Mouse (Mus musculus) myocyte (in vitro differentiated cells): ENCODE results near the gene Zfp207. TPM values are rescaled to one million over a fixed set of nuclear protein-coding genes. Genes with fewer than 3 reads are reported as not detected.

ENCODE experiments used
- H3K27me3 ChIP-seq: one replicate; pipeline ENCODE4 v1.6.1; 2011; ENCODE audit not compliant: control insufficient read depth, insufficient read depth, insufficient read length
- H3K36me3 ChIP-seq: one replicate; pipeline ENCODE4 v1.6.1; 2011; ENCODE audit not compliant: control insufficient read depth, insufficient read depth
- H3K4me2 ChIP-seq: one replicate; pipeline ENCODE4 v1.6.1; 2011; ENCODE audit warnings: low read depth, control low read depth
- H3K4me3 ChIP-seq: one replicate; pipeline ENCODE4 v1.5.1; 2011; ENCODE audit warnings: mild to moderate bottlenecking, control low read depth, moderate library complexity
- H3K79me2 ChIP-seq: one replicate; pipeline ENCODE4 v1.6.1; 2011; ENCODE audit not compliant: control insufficient read depth, insufficient read depth
- H3ac ChIP-seq: one replicate; pipeline ENCODE4 v1.6.1; 2011; ENCODE audit not compliant: control insufficient read depth, insufficient read length
- CEBPB ChIP-seq: IDR thresholded peaks from 2 replicates; pipeline ENCODE4 v1.6.1; 2011; ENCODE audit warnings: mild to moderate bottlenecking, moderate library complexity; ENCODE audit not compliant: poor library complexity, insufficient read depth, severe bottlenecking
- E2F4 ChIP-seq: IDR thresholded peaks from one replicate; pipeline ENCODE4 v1.6.1; 2011; ENCODE audit warnings: mild to moderate bottlenecking, control low read depth, moderate library complexity; ENCODE audit not compliant: insufficient read depth
- MAX ChIP-seq: IDR thresholded peaks from one replicate; pipeline ENCODE4 v1.6.1; 2011; ENCODE audit warnings: low read depth, mild to moderate bottlenecking, control low read depth
- MYOD1 ChIP-seq, 3 experiments: IDR thresholded peaks; one replicate each; pipeline ENCODE4 v1.6.1; 2011; ENCODE audit warnings: control low read depth in 2 of 3, low read depth in 2 of 3, mild to moderate bottlenecking in 2 of 3, moderate library complexity in 1 of 3; ENCODE audit not compliant: insufficient read length in 2 of 3, control insufficient read depth in 1 of 3
- MYOG ChIP-seq, 3 experiments: IDR thresholded peaks; one replicate each; pipeline ENCODE4 v1.6.1; 2011; ENCODE audit warnings: control low read depth in 2 of 3, low read depth in 2 of 3, mild to moderate bottlenecking in 2 of 3; ENCODE audit not compliant: insufficient read length in 2 of 3, control insufficient read depth in 1 of 3, insufficient read depth in 1 of 3
- POLR2A ChIP-seq: IDR thresholded peaks from one replicate; pipeline ENCODE4 v1.6.1; 2011; ENCODE audit warnings: low read depth, mild to moderate bottlenecking, control low read depth, moderate library complexity; ENCODE audit not compliant: insufficient read length
- POLR2AphosphoS2 ChIP-seq: IDR thresholded peaks from one replicate; pipeline ENCODE4 v1.6.1; 2011; ENCODE audit warnings: low read depth, control low read depth; ENCODE audit not compliant: insufficient read length
- REST ChIP-seq: IDR thresholded peaks from one replicate; pipeline ENCODE4 v1.6.1; 2011; ENCODE audit warnings: mild to moderate bottlenecking, control low read depth, moderate library complexity; ENCODE audit not compliant: insufficient read depth, insufficient read length
- SRF ChIP-seq: IDR thresholded peaks from one replicate; pipeline ENCODE4 v1.6.1; 2011; ENCODE audit warnings: low read depth; ENCODE audit not compliant: control insufficient read depth, insufficient read length
- TCF12 ChIP-seq: IDR thresholded peaks from one replicate; pipeline ENCODE4 v1.6.1; 2011; ENCODE audit warnings: mild to moderate bottlenecking, control low read depth; ENCODE audit not compliant: poor library complexity, insufficient read depth, severe bottlenecking
- TCF3 ChIP-seq: IDR thresholded peaks from one replicate; pipeline ENCODE4 v1.6.1; 2011; ENCODE audit warnings: low read depth, control low read depth; ENCODE audit not compliant: insufficient read length
- USF1 ChIP-seq: IDR thresholded peaks from one replicate; pipeline ENCODE4 v1.6.1; 2011; ENCODE audit warnings: low read depth, mild to moderate bottlenecking, control low read depth, moderate library complexity
- polyA plus RNA-seq: library from polyadenylated mRNA; unstranded; fragments of >200 nt; fragmentation: generic; extraction: Trizol; gene quantifications from one replicate; pipeline ENCODE4 v1.2.1, GENCODE M21; 2012; ENCODE audit warnings: missing spikeins

Gene Zfp207
- polyA plus RNA-seq, result 65.6 TPM

DNA sequence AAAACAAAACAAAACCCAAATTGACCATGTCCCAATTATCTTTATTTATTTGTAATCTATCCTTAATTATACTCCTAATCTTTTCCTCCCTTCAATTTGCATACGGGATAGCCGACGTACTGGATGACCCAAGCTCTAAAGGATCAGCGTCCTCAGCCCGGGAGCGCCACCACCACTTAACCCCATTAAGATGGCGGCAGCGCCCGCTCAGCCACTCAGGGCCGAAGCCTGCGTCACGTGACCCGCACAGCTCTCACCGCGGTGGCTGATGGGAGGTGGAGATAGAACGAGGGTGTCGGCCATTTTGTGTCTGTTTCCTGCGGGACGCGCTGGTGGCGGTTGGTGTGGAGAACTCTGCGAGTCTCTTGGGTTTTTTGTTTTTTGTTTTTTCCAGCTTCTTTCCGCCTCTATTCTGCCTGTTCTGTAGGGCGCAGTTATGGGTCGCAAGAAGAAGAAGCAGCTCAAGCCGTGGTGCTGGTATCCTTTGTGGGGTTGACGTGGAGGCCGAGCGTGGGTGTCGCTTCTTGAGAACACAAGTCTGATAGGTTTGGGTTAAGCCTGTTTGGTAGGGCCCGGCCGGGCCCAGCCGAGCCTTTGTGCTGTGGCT is at the start of gene Zfp207:
Zfp207 (plus strand) TSS at position 261 of the 607 bp plus-strand sequence.
- Histone ChIP-seq H3K4me3 (peak within 1 kb of the TSS; percentile 99), H3K27me3 (no peaks in the 10 kb centered on the region), H3K4me2 (peak within 1 kb of the TSS; percentile 96), H3K79me2 (peaks cover 51% of the 10 kb centered on the region), H3K36me3 (peaks cover 29% of the 10 kb centered on the region), H3ac (peak within 1 kb of the TSS; percentile 75)
- TF ChIP-seq TCF3, result no peak
- TF ChIP-seq MAX, result no peak
- TF ChIP-seq USF1, result peak; percentile 100
- TF ChIP-seq POLR2A, result peak; percentile 93
- no peak for TF ChIP-seq CEBPB
- no peak for TF ChIP-seq REST
- TF ChIP-seq TCF12, result no peak
- TF ChIP-seq POLR2AphosphoS2, result peak; percentile 96
- no peak for TF ChIP-seq E2F4
- TF ChIP-seq MYOD1 (IDR thresholded peaks at IDR 0.05; ENCODE audit: control insufficient read depth in 1 of 3, insufficient read length in 2 of 3, low read depth in 2 of 3), result peak in 1 of 3 experiments; percentile 12
- TF ChIP-seq MYOG (IDR thresholded peaks at IDR 0.05; ENCODE audit: control insufficient read depth in 1 of 3, insufficient read depth in 1 of 3, insufficient read length in 2 of 3, low read depth in 2 of 3), result no peak
- TF ChIP-seq SRF, result no peak

DNA sequence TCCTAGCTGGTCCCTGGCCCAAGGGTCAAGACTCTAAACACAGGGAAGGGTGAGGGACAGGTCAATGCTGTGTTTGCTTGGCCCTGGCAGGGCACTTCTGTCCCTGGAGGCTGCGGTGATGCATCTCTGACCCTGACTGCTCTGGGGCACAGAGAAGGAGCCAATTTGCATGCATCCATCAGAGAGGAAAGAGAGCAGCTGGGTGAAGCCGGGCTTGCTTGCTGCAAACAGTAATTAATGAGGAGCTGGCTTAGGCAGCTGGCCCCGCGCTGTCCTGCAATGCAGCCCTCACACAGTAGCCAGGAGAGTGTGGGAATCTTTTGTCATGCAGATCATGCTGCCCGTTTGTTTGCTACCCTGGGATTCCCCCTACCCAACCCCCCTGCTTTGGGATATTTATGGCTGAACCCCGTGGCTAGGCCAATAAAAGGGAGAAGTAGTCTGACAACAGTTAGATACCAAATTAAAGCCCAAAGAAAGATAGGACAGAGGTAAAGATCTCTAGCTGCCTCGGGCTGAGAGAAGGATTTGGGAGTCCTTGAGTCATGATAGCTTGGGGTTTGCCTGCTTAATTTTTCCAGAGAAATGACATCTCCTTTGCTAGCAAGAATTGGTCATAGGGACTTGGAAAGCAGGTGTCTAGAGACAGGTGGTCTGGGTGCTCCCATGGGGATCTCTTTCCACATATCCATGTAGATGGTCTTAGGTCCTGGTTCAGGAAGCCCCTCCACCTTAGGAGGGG is 47.3 kb upstream of the Zfp207 start:
- Histone ChIP-seq H3K4me2 (no peak overlapping the region), H3K79me2 (no peaks in the 10 kb centered on the region), H3K27me3 (peaks cover 27% of the 10 kb centered on the region), H3K4me3 (no peak overlapping the region), H3K36me3 (no peaks in the 10 kb centered on the region), H3ac (no peak overlapping the region)
- no peak for TF ChIP-seq REST
- TF ChIP-seq E2F4, result no peak
- no peak for TF ChIP-seq MAX
- no peak for TF ChIP-seq MYOG (IDR thresholded peaks at IDR 0.05; ENCODE audit: control insufficient read depth in 1 of 3, insufficient read depth in 1 of 3, insufficient read length in 2 of 3, low read depth in 2 of 3)
- no peak for TF ChIP-seq TCF3
- TF ChIP-seq MYOD1 (IDR thresholded peaks at IDR 0.05; ENCODE audit: control insufficient read depth in 1 of 3, insufficient read length in 2 of 3, low read depth in 2 of 3), result no peak
- TF ChIP-seq USF1, result no peak
- no peak for TF ChIP-seq POLR2AphosphoS2
- no peak for TF ChIP-seq POLR2A
- no peak for TF ChIP-seq CEBPB
- TF ChIP-seq SRF, result no peak
- TF ChIP-seq TCF12, result no peak

DNA sequence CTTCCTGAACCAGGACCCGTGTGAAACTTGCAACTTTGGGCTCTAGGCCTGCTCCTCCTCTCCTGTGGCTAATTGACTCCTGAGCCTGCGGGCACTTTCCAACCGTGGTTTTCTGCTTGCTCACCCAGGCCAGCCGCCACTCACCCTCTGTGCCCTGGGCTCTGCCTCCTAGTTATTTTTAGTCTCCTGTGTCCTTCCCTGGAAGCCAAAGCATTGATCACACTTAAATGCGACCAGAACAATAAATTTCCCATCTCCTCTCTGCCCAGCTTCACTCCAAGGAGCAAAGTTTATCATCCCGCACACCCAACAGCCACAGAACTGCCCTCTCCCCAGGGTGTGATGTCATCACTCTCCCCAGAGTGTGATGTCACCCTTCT is 46.7 kb upstream of the Zfp207 start:
- Histone ChIP-seq H3K36me3 (no peaks in the 10 kb centered on the region), H3ac (no peak overlapping the region), H3K4me2 (no peak overlapping the region), H3K79me2 (no peaks in the 10 kb centered on the region), H3K27me3 (peaks cover 25% of the 10 kb centered on the region), H3K4me3 (no peak overlapping the region)
- TF ChIP-seq E2F4, result no peak
- no peak for TF ChIP-seq USF1
- TF ChIP-seq MYOD1 (IDR thresholded peaks at IDR 0.05; ENCODE audit: control insufficient read depth in 1 of 3, insufficient read length in 2 of 3, low read depth in 2 of 3), result no peak
- TF ChIP-seq REST, result no peak
- TF ChIP-seq SRF, result no peak
- TF ChIP-seq POLR2A, result no peak

DNA sequence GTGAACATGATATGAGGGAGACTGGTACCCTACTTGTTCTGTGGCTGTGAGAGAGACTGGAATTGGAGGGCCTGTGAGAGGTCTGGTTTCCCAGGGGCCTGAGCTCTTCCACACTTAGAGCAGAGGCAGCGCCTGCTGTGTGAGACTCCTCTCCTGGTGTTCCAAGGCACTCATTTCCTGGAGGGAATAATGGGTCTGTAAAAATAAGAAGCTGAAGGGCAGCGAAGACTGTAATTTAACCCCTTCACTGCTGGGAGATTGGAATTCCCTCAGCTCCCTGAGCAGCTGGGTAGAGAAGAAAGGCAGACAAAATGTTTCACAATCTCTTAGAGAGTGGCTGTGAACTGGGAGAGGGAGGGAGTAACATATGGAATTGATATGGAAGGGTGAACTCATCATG is 40.6 kb upstream of the Zfp207 start:
- Histone ChIP-seq H3K4me2 (no peak overlapping the region), H3K27me3 (peaks cover 5% of the 10 kb centered on the region)
- TF ChIP-seq TCF12 (no peak), POLR2A (no peak)

More for the DNA sequence above, 40.6 kb upstream of the Zfp207 start:
- Histone ChIP-seq H3K79me2 (no peaks in the 10 kb centered on the region), H3ac (no peak overlapping the region), H3K4me3 (no peak overlapping the region), H3K36me3 (no peaks in the 10 kb centered on the region)
